Mouse (Mus musculus) c-Kit-positive CD71-negative TER-119-negative erythroid progenitor cells, embryonic 14.5 days (primary cell): ENCODE measurements around the gene Cenph.
"Not testable (repeated sequence)": the region's sequence is repeated elsewhere in the genome, so short reads cannot be mapped to it uniquely, and the experiment has no call there.

Source experiments
- DNase-seq: peaks from one replicate; pipeline ENCODE4 v3.0.0-alpha.2; 2013; ENCODE audit warnings: low read depth

Cenph gene

DNA sequence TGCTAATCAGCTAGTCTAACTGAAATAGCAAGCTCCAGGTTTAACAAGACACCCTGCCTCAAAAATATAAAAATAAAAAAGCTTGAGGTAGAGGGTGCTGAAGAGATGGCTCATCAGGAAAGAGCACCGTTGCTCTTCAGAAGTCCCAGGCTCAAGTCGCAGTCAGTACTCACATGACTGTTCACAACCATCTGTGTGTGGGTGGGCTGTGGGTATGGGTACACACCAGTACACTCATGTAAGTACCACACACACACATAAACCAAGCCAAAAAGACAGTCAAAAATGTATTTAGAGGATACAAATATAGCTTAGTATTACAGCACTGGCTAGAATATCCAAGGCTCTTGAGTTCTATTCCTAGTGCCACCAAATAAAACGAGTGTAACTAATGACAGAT, 29.6 kb downstream of the Cenph start:
- DNase-seq = no peak

DNA sequence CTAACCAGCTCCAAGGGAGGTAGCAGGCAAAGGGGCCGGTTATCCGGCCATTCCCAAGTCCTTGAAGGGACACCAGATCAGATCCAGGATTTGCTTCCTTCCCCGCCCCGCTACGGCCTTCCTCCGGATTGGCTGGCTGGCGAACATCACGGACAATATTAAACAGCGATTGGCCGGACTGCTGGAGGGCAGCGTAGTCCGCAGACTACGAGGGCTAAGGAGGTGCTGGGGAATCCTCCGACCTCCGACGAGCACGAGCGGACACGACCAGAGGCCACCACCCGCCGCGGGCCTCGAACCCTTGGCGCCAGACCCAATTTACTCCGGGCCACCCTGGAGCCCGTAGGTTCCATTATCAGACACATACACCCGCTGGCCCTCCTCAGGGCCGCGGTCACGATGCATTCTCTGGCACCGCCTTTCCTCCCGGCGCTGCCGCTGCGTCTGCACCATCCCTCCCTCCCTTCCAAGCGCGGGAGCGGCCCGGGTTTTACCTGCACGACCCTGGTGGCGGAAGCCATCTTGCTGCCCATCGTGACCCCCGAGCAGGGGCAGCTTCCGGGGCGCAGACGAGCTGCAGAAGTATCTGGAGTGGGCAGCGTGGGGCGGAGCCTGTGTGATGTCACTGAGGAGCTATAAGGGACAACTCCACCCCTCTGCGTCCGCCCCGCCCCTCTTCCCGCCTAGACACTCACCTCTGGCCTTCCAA, 31.5 kb downstream of the Cenph start, which contains the start of gene Mrps36:
Mrps36 (minus strand) TSS at position 624 of the 709 bp plus-strand sequence.
- DNase-seq = peak; percentile 90

DNA sequence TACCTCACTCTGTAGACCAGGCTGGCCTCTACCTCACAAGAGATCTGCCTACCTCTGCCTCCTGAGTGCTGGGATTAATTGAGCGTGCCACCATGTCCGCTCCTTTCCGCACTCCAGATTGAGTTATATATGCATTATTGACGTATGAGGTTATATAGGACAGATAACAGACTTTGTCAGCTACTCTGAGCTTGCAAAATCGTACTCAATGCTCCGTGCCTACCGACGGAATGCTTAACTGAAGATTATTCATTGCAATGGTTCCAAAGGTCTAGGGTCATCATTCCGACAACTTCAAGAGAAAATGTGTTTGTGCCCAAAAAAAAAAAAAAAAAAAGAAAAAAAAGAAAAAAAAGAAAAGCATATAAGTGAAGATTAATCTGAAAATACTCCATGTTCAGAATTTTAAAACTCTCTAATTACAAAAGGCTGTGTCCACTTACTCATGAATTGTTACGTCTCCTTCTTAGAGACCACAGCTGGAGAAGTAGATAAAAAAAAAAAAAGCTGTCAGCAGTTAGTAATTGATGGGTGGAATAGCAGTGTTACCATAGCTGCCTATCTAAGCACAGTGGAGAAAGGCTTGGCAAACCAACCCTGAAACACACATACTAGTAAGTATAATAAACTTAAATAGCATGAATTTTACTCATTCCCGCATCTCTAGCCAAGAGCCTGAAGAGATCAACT, 32.2 kb downstream of the Cenph start:
- peak; percentile 22 for DNase-seq

DNA sequence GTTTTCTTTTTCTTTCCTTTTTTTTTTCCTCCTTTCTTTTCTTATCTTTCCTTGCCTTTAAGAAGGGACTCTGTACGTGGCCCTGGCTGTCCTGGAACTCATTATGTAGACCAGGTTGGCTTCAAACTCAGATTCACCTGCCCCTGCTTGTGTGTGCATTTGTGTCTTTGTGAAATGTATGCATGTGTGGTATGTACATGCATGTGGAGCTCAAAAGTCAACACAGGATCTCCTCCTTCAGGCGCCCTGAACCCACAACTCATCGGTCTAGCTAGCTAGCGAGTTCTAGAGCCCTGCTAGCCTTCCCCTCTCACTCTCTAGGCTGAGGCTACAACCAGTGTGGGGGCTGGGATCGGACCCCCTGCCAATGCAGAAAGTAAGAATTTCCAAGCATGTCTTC, 32.9 kb downstream of the Cenph start:
- DNase-seq = no peak

DNA sequence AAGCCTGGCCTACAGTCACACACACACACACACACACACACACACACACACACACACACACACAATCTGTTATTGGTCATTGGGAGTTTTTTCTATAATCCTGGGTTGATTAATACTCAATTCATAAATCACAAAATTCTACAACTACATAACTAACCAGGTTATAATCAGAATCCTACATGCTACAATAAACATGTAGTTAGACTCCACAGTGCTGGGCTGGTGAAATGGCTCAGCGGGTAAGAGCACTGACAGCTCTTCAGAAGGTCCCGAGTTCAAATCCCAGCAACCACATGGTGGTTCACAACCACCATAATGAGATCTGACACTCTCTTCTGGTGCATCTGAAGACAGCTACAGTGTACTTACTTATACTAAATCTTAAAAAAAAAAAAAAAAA, 42.9 kb downstream of the Cenph start:
- DNase-seq = no peak

DNA sequence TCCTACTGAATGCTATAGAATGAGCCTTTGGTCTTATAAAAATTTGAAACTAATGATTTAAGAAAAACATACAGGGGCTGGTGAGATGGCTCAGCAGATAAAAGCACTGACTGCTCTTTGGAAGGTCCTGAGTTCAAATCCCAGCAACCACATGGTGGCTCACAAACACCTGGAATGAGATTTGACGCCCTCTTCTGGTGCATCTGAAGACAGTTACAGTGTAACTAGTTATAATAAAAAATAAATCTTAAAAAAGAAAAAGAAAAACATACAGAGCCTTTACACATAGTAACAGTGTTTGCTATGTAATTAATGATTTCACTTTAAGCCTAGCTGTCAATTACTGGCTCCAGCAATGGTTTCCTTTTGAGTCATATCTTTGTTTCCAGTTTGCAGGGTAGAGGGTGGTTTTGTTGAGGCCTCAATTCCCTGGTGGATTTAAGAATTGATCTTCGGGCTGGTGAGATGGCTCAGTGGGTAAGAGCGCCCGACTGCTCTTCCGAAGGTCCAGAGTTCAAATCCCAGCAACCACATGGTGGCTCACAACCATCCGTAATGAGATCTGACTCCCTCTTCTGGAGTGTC, 44.1 kb downstream of the Cenph start:
- DNase-seq = not testable (repeated sequence)

DNA sequence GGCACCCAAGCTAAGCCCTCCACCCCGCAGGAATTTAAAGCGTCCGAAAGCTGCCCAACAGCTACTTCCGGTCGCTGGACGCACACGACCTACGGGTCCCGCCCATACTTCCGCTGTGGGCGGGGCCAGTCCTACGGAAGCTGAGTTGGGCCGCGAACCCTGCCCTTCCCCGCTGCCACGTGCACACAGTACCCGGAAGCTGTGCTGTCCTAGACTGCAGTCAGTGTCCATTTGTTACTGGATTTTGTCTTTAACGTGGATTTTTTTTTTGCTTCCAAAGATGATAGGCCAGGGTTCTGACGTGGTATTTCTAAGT, 44.9 kb downstream of the Cenph start, which contains the start of gene Cdk7:
Cdk7 (minus strand) TSS at position 79 of the 316 bp plus-strand sequence.
- DNase-seq = peak; percentile 91

DNA sequence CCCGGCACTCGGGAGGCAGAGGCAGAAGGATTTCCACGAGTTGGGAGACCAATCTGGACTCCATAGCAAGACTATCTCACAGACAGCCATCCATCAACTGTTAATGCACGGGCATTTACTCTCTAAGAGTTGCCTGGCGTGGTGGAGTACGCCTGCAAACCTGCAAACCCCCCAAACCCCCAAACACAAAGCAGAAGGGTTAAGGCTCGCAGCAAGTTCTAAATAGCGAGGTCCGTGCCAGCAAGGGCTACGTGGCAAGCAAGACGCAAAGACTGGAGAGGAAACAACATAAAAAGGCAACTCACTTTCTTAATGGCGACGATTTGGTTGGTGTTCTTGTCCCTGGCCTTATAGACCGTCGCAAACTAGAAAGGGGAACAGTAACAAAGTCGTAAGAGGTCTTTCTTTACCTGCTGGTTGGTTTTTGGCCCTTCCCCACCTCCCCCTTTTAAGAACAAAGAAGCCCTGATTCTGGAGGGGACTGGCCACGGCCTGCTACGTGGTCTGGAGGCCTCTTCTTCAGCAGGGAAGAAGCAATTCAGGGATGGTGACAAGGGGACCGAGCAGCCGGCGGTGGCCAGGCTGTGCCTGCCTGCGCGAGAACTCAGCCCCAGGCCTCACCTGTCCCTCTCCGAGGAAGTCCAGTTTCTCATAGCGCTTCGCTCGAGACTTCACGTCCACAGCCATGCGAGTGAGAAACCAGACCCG, 45.4 kb downstream of the Cenph start:
- DNase-seq = no peak

DNA sequence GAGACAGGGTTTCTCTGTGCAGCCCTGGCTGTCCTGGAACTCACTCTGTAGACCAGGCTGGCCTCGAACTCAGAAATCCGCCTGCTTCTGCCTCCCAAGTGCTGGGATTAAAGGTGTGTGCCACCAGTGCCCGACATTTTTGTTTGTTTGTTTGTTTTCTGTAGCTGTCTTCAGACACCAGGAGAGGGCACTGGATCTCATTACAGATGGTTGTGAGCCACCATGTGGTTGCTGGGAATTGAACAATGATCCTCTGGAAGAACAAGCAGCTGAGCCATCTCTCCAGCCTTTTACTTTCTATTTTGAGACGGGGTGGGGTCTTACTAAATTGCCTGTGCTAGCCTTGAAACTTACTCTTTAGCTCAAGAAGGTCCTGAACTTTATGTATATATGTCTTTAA, 47.2 kb downstream of the Cenph start:
- not testable (repeated sequence) for DNase-seq

DNA sequence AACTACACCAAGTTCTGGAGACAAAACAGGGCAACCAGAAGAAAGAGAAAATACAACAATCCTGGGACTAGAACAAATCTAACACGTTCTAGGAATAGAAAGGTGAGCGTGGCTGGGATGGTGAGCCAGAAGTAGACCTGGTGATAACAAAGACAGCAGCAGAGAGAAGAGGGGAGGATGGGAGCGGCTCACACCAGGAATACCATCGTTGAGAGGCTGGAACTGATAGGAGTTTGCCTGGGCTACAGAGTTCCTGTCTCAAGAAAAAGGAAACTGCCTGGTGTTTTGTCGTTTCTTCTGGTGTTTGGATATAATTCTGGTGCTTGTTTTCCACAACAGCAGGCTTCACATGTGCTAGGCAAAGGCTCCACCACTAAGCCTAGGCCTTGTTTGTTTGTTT, 47.6 kb downstream of the Cenph start:
- no peak for DNase-seq

DNA sequence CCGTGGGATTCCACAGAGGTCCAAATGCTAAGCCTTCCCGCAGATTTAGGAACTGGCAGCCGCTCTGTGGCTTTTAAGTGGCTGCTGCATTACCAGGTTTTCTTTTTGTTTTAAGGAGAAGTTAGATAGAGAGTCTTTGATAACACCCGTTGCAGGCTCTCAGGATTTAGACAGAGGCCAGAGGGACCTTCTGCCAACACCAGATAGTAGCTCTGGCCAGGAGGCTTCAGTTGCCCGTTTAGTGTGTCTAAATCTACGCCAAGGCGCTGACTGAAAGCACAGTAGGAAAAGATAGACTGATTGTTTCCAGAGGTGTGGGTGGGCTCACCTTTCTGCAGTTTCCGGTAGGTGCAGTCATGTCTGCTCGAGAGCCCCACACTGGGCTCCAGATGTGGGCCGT, 50.5 kb downstream of the Cenph start:
- no peak for DNase-seq

DNA sequence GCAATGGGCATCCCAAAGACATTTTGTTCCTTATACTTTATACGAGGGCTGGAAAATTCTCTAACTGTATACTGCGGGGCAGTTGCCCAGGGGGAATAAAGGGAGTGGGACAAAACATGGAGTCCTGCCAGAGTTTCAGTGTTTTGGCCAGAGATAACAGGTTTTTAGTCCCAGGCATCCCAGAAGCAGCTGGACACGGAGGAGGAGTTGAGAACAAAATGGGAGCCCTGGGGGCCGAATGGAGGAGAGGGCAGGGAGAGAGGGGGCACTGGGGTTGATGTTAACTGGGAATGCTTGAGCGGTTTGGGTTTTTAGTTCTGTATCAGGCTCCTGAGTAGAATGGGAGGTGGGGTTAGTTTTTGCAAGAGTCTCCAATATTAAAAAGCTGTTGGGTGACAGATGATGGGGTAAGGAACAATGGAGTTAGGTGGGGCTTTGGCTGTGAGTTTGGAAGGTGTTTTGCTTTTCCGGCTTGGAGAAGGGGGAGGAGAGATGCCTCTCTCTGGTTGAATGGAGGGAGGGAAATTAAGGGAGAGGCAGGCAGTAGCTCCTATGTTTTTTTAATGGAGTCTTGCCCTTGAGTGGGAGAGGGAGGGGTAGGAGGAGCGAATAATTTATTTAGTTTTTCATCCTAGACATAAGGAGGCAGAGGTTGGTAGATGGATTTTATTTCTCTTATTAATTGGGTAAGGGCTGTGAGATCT, 51.5 kb downstream of the Cenph start:
- no peak for DNase-seq

DNA sequence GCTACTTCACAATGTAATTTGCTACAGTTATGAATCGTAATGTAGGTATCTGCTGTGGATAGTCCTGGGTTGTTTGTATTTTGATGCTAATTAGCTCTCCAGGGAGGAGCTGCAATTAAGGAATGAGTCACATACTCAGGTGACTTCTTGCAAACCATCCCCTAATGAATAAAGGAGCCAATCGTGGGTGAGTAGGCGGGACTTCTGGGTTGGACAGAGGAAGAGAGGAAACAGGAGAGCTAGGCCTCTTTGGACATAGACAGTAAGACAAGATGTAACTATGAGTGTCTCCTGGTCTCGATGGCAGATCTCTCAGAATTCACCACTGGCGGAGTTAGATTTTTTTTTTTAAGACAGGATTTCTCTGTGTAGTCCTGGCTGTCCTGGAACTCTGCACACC, 54.0 kb downstream of the Cenph start:
- no peak for DNase-seq

DNA sequence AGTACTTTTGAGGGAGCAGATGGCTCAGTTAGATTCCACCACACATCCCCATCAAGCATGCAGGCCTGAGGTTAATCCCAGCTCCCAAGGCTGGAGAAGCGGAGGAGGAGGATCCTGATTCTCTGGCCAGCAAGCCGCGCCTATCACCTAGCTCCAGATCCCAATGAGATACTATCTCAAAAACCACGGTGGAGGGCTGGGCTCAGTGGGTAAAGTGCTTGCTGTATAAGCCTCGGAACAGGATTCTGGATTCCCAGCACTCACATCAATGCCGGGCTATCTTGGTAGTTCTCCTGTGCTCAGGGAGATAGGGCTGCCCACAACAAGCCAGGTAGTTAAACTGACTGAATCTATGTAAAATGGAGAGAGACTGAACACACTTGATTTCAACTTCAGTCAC, 60.2 kb downstream of the Cenph start:
- no peak for DNase-seq
